Mouse (Mus musculus) limb, embryonic 14.5 days (tissue): ENCODE data around the gene Nbeal2. TPM values are rescaled to one million over a fixed set of nuclear protein-coding genes. Genes with fewer than 3 reads are reported as not detected.

ENCODE experiments used
- ATAC-seq: fragments of 200-750 bp; cut with Nextera tagmentation; 2 replicates; pipeline ENCODE4 v1.8.0; 2017; ENCODE audit warnings: low read depth, moderate number of reproducible peaks, moderate TSS enrichment; ENCODE audit not compliant: low FRiP score
- DNase-seq: peaks from one replicate; pipeline ENCODE4 v3.0.0-alpha.2; 2015; ENCODE audit warnings: low spot score
- H3K27ac ChIP-seq: fragments of 300-500 bp; sonication (generic); replicated peaks from 2 replicates; pipeline ENCODE4 v1.5.1; 2014; ENCODE audit warnings: low read depth, mild to moderate bottlenecking, low read length, moderate library complexity, mixed read lengths
- H3K27me3 ChIP-seq: fragments of 300-500 bp; sonication (generic); 2 replicates; pipeline ENCODE4 v1.6.1; 2014; ENCODE audit warnings: low read length, mixed read lengths; ENCODE audit not compliant: control insufficient read depth, insufficient read depth
- H3K36me3 ChIP-seq: fragments of 300-500 bp; sonication (generic); 2 replicates; pipeline ENCODE4 v1.6.1; 2014; ENCODE audit warnings: mild to moderate bottlenecking, low read length, moderate library complexity, mixed read lengths; ENCODE audit not compliant: control insufficient read depth, insufficient read depth
- H3K4me1 ChIP-seq: fragments of 300-500 bp; sonication (generic); 2 replicates; pipeline ENCODE4 v1.6.1; 2014; ENCODE audit warnings: antibody characterized with exemption, low read length, mixed read lengths; ENCODE audit not compliant: control insufficient read depth, insufficient read depth
- H3K4me2 ChIP-seq: fragments of 300-500 bp; sonication (generic); replicated peaks from 2 replicates; pipeline ENCODE4 v1.6.1; 2014; ENCODE audit warnings: low read depth, mild to moderate bottlenecking, low read length, moderate library complexity; ENCODE audit not compliant: severe bottlenecking
- H3K4me3 ChIP-seq: fragments of 300-500 bp; sonication (generic); replicated peaks from 2 replicates; pipeline ENCODE4 v1.5.1; 2014; ENCODE audit warnings: low read length
- H3K9ac ChIP-seq: fragments of 300-500 bp; sonication (generic); 2 replicates; pipeline ENCODE4 v1.6.1; 2014; ENCODE audit warnings: mild to moderate bottlenecking, low read depth, low read length, moderate library complexity; ENCODE audit not compliant: severe bottlenecking
- H3K9me3 ChIP-seq: fragments of 300-500 bp; sonication (generic); 2 replicates; pipeline ENCODE4 v1.6.1; 2016; ENCODE audit warnings: low read length; ENCODE audit not compliant: control insufficient read depth
- POLR2A ChIP-seq: fragments of 200-500 bp; IDR thresholded peaks from 2 replicates; pipeline ENCODE4 v1.8.0; 2012; ENCODE audit warnings: inconsistent platforms, mild to moderate bottlenecking, moderate library complexity, borderline replicate concordance; ENCODE audit not compliant: insufficient read depth, insufficient read length; ENCODE audit errors: extremely low read depth
- WGBS: fragments of 180-500 bp; shearing (Covaris S2); extraction: QIAGEN DNeasy Blood & Tissue Kit; methylation state at CpG from one replicate; pipeline ENCODE4 v1.1.7; 2014; 5-methylcytosine and 5-hydroxymethylcytosine counted together
- polyA plus RNA-seq, 2 experiments: library from polyadenylated mRNA; depleted of rRNA in 1 of 2; stranded (reverse) in 1 of 2; unstranded in 1 of 2; fragments of >200 nt; fragmentation: Nextera tagmentation in 1 of 2; extraction: Ambion mirVana in 1 of 2; gene quantifications; 2 replicates each; pipeline versions ENCODE4 v1.2.1 to v1.2.3; 2012 to 2014

Gene Nbeal2
- polyA plus RNA-seq, 2 experiments: 3.3 to 8.4 TPM

DNA sequence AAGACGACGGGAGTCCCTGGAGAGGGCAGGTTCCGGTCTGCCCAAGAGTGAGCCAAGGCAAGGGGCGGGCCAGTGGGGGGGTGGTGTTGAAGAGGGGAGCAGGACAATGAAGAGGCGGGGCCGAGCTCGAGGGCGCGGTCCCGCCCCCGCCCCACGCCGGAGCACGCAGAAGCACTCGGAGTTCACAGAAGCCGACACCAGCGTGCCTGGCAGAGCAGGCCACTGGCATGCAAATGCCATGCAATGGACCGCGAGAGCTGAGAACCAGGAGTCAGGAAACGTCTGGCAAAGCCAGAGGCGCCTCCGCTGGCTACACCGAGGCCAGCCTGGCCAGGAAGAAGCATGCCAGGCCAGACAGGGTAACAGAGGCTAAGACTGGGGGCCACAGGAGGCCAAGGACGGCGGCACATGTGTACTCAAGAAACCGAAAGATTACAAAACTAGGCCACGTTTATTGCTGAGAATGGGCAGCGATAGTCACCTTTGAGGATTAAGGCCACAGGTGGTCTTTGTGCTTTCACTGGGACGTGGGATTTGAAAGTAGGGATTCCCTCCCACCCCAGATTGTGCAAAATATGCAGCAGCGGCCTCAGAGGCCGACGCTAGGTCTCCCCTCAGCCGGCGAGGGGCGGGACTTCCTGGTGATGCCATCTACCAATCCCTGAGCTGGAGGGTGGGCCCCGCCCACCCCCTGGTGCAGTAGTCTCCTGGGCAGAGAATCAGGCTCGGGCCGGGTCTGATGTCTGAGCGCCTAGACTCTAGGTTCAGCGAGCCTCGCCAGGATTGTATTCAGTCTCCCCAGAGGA, 29.4 kb downstream of the Nbeal2 start, which contains the start of gene Nradd:
Gene Nradd, minus strand, starts transcription at position 92 of the 806 bp plus-strand sequence.
- H3K27me3 ChIP-seq: no peaks in the 10 kb centered on the region
- peak within 1 kb of the TSS; percentile 55 for H3K9ac ChIP-seq
- peaks cover 25% of the 10 kb centered on the region for H3K36me3 ChIP-seq
- peak within 1 kb of the TSS; percentile 84 for H3K4me2 ChIP-seq
- peak; percentile 92 for ATAC-seq
- peak; percentile 80; the same call in 1 of the 2 replicates for TF ChIP-seq POLR2A
- peaks cover 10% of the 10 kb centered on the region for H3K4me1 ChIP-seq
- H3K27ac ChIP-seq: peak within 1 kb of the TSS; percentile 62
- peak within 1 kb of the TSS; percentile 43 for H3K4me3 ChIP-seq
- peak; percentile 95 for DNase-seq
- WGBS: under 1% methylated on average over 41 of the region's 41 CpGs
- H3K9me3 ChIP-seq: no peaks in the 10 kb centered on the region

DNA sequence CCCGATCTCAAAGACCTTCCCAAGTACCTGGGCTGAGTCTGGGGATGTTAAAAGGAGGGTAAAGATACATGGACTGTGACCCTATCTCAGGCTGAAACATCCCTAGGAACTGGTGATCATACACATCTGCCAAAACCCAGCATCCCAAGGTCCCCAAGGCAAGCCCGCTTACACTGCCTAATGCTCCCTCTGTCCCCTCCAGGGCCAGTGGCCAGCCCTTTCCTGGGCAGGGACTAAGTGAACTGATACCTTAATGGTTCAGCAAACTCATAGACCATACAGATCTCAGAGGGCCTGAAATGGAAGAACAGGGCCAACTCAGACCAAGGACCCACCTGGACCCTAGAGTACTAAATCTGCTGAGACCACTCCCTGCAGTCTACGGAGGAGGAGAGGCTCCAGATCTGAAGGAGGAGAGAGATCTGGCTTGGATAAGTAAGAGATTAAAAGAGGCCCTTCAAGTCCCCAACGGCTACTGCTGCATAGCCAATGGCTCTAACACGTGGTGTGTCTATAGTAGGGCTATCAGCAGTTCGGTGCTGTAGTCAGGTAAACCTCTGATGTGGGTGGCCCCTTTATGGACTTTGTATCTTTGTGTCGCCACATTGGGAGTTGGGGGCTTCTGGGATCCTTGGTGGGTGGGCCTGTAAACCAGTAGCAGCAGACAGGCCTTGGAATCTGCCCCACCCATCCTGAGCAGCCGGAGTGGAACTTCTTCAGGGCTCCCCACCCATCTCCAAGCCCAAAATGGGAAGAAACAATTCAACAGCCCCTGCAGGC, 30.4 kb downstream of the Nbeal2 start:
- Histone ChIP-seq H3K9me3 (no peaks in the 10 kb centered on the region), H3K36me3 (peaks cover 35% of the 10 kb centered on the region), H3K27ac (peak overlapping the region; percentile 59), H3K4me2 (peak overlapping the region; percentile 84), H3K27me3 (no peaks in the 10 kb centered on the region), H3K4me1 (peaks cover 10% of the 10 kb centered on the region), H3K4me3 (peak overlapping the region; percentile 43), H3K9ac (peak overlapping the region; percentile 55)
- no peak for TF ChIP-seq POLR2A
- no peak for DNase-seq
- no peak for ATAC-seq
- 27% methylated on average over 8 of the region's 8 CpGs for WGBS

DNA sequence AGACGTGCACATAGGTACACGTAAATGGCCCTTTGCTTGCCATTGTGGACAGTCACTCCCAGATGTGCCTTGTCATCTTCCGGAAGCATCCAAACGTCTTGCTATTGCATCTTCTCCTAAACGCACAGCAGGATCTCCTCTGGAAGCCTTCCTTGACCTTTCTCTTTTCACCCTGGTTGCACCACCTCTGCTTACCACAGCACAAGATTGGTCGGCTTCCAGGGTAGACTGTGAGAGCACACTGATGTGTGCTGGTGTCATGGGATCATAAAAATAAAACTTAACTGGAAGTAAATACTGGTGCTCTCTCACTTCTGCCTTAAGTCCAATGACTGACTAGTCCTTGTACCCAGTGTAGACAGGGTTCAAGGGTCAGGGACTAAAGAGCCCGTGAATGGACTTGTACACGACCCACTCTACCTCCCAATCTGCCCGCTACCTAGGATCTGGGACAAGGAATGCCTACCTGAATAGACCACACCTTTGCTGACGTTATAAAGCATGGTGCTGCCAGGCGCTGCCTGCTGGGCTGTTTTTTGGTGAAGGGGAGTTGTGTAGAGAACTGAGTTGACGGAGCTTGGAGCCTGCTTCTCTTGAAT, 31.2 kb downstream of the Nbeal2 start:
- Histone ChIP-seq H3K4me2 (no peak overlapping the region), H3K4me1 (peaks cover 10% of the 10 kb centered on the region), H3K9me3 (no peaks in the 10 kb centered on the region), H3K27ac (no peak overlapping the region), H3K4me3 (no peak overlapping the region), H3K9ac (no peak overlapping the region), H3K36me3 (peaks cover 44% of the 10 kb centered on the region), H3K27me3 (no peaks in the 10 kb centered on the region)
- TF ChIP-seq POLR2A: no peak
- ATAC-seq (no peak), DNase-seq (no peak)
- 84% methylated on average over 12 of the region's 12 CpGs for WGBS

DNA sequence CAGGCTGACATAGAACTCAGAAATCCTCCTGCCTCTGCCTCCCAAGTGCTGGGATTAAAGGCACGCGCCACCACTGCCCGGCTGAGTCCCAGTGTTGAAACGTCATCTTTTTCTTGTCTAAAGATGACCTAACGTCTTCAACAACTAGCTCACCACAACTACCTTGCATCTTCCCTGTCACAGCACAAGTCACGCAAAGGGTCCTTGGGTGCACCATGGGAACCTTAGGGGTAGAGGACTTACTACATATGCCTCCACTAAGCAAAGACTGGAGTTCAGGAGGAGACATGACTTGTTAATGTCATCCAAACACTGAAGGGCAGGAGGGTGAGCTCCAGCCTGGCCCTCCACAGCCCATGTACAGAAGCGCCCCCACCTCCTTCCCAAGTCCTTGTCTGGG, 33.3 kb downstream of the Nbeal2 start:
- no peak overlapping the region for H3K4me3 ChIP-seq
- WGBS: 92% methylated on average over 7 of the region's 7 CpGs
- H3K27ac ChIP-seq: no peak overlapping the region
- DNase-seq: no peak
- TF ChIP-seq POLR2A: no peak
- H3K9me3 ChIP-seq: no peaks in the 10 kb centered on the region
- peaks cover 58% of the 10 kb centered on the region for H3K36me3 ChIP-seq
- H3K4me1 ChIP-seq: peaks cover 10% of the 10 kb centered on the region
- ATAC-seq: no peak
- H3K9ac ChIP-seq: no peak overlapping the region
- H3K4me2 ChIP-seq: no peak overlapping the region
- no peaks in the 10 kb centered on the region for H3K27me3 ChIP-seq

DNA sequence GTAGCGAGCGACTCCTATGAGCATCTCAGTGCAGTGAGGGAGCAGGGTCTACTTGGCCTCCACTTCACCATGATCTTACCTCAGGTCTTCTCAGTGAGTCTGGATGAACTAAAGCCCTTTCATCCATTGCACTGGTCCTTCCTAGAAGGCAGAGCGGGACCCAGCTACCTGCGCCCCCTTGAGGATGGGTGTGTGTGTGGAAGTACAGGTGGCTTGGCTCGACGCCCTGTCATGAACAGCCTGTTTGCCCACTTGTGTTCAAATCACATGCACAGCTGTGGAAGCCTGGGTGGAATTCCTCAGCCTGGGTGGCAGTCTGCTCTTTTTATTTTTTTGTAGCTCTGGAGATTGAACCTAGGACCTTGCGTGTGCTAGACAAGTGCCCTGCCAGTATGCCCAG, 33.8 kb downstream of the Nbeal2 start:
- DNase-seq: no peak
- no peak for TF ChIP-seq POLR2A
- no peak overlapping the region for H3K4me2 ChIP-seq
- H3K4me3 ChIP-seq: no peak overlapping the region
- H3K27me3 ChIP-seq: no peaks in the 10 kb centered on the region
- WGBS: 85% methylated on average over 7 of the region's 7 CpGs
- no peak overlapping the region for H3K27ac ChIP-seq
- H3K4me1 ChIP-seq: peaks cover 7% of the 10 kb centered on the region
- no peaks in the 10 kb centered on the region for H3K9me3 ChIP-seq
- no peak overlapping the region for H3K9ac ChIP-seq
- no peak for ATAC-seq
- H3K36me3 ChIP-seq: peaks cover 63% of the 10 kb centered on the region
